Mouse (Mus musculus): ENCODE data around the gene P4ha2.

Gene P4ha2

DNA sequence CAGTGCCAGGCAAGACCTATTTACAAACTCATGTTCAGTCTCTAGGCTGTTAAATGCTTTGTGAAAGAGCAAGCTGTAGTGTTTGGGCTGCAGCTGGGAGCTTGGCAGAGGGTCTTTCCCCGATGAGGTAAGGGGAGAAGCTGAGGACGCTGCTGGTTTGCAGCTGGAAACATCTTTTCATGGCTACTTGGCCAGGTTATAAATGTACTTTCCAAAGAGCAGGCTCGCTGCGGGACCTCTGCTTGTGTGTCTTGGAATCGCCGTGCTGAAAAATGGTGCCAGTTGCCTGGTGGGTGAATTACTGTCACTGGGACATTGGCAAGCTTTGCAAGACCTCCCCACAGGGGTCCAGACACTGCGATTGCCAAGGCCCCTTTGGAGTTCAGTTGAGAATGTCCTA is 7.3 kb downstream of the P4ha2 start:
- DNase-seq (ENCODE audit: low read depth, low spot score), result no peak

DNA sequence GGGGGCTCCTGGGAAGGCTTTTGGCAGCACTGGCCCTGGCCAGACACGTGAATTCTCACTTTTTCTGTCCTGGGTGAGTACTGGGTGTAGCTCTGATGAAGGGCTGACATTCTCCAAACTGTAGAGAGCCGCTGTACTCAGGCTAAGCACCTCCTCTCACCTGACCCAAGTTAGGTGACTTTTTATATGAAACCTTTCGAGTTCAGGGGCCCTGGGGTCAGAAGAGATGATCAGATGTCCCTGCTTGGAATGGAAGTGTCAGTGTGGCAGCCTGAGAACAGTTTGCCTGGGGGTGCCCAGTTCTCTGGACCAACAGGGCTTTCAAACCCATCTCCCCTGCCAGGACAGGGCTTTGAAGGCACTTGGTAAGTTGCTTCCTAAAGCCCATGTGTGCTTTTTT is 8.2 kb downstream of the P4ha2 start:
- DNase-seq (ENCODE audit: low read depth, low spot score), result no peak

DNA sequence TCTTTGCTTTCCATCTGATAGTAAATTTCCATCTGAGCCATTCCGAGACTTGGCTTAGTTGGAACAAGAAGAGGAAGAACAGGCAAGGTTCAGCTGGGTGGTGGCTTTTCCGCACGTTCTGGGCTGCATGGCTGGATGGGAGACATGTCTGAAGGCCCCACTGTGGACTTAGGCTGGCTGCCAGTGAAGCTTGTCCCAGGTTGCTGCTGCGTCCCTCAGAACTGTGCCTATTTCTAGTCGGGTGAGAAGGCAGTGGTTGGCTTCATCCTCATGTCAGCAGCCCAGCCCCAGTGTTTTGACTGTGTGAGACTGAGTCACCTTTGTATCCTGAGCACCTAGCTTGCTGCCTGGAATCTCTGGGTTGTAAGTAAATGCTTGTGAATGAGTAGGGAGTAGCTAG is 9.0 kb downstream of the P4ha2 start:
- no peak for DNase-seq (ENCODE audit: low read depth, low spot score)

DNA sequence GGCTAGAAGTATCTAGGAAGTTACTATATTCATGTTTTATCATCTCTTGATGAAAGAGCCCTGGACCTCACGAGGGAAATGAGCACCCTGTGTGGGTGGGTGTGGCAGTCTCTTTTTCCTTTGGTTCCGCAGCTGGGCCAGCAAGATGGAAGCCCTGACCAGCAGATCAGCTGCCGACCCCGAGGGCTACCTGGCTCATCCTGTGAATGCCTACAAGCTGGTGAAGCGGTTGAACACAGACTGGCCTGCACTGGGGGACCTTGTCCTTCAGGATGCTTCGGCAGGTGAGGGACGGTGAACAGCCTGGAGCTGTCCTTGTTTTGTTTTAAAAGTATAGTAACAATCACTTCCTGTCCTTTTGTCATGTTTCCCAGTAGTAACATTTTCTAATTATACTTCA is 11.4 kb downstream of the P4ha2 start:
- no peak for DNase-seq (ENCODE audit: low read depth, low spot score)

DNA sequence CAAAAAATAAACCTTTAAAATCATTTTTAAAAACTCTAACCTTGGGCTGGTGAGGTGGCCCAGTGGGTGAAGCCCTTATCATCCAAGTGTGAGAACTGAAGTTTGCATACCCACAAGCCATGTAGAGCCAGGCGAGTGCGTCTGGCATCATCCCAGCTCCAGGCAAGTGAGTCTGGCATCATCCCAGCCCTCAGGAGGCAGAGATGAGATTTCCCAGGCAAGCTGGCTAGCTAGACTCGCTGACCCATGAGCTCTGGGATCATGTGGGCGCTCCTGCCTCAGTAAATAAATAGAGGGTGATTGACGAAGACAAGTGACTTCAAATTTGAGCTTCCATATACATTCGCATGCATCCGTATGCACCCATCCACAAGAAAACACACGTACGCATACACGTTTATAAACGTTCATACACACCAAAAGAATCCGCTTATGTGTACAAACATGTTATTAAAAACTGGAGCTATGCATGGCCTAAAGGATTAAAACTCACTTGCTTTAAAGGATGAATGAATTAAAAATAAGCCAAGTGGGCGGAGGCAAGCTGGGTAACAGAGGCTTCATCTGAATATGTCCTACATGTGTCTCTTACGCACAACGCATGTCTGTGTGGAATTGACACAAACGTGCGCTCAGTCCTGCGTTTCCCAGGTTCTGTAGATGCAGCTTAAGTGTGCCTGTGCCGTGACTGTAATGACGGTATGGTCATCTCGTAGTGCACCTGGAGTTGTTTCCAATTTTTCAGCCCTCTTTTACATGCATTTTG is 12.3 kb downstream of the P4ha2 start:
- no peak for DNase-seq (ENCODE audit: low read depth, low spot score)

DNA sequence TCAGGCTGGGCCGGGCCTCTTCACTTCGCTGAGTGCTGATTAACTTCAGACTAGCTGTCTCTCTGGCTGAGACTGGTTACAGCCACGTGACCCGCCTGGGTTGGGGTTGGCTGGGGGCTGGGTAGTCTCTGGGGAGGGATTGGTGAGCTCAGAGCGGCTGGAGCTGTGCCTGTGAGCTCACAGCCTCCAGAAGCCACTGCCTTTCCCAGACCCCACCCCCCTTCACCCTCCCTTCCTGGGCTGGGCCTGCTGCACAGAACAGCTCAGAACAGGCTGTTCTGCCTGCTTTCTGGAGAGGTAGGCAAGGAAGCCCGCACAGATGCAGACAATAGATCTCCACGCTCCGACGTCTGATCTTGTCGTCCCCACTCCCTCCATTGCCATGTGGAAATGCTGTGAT is 13.0 kb downstream of the P4ha2 start:
- peak; percentile 94 for DNase-seq (ENCODE audit: low read depth, low spot score)

DNA sequence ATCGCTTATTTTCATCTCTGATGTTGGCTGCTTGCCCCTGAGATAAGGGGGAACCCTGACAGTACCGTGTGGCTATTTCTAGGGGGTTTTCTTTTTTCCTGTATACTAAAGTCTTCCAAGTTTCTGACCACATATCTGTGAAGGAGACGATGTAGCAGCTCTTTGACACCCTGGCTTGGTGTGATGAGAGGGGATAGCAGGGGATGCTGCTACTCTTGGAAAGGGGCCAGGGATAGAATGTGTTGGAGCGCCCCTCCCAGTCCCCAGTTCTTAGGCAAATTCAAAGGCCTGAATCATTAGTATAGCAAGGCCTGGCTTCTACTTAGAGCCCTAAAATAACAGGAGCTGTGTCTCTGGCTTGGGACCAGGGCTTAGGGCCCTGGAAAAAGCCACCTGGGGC is 13.5 kb downstream of the P4ha2 start:
- no peak for DNase-seq (ENCODE audit: low read depth, low spot score)

DNA sequence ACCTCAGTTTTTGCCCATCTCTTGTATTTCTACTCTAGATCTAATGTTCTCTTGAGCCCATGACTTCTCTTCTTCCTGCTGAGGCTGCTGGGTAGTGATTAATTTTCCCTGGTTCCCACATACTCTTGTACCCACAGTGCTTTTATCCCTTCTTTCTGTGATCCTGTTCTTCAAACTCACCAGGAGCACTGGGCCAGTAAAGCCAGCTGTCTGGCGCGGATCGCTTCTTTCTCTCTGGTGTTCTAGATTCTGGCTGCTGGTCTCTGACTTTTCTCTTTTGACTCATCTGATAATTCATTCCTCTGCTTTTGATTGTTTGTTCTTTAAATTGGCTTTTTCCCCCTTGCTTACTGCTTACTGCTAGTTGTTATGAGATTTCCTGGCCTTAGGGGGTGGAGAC is 14.9 kb downstream of the P4ha2 start:
- no peak for DNase-seq (ENCODE audit: low read depth, low spot score)

DNA sequence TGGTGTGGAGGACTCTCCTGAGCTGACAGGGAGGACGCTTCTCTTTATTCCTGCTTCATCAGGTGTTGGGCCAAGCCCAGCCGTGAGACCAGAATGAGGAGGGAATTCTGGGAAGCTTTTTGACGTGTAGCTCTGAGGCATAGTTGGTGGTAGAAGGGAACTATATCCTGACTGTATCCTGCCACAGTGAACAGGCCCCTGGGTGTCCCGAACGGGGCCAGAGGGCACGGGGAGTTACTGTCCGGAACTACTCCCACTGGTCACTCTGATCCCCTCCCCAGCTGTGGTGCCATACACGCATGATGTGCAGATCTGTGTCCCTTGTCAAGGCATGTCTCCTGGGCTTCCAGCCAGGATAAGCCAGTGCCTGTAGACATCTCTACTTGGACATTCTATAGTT is 15.4 kb downstream of the P4ha2 start:
- no peak for DNase-seq (ENCODE audit: low read depth, low spot score)

DNA sequence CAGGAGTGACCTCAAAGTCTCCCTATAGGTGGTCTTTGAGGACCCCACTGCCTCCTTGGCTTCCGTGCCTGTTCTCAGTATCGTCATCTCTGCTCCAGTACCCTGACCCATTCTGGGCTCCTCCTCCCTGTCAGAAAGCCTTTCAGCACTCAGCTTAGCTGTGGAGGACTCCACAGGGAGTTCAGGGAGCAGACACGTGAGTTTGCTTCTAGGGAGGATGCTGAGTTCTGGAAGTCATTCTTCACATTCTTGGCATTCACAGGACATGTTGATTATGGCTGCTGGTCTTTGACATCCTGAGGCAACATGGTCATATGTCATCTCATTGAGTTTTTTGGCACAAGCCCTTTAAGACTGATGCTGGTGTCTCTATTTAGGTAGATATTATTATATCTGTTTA is 16.0 kb downstream of the P4ha2 start:
- no peak for DNase-seq (ENCODE audit: low read depth, low spot score)

DNA sequence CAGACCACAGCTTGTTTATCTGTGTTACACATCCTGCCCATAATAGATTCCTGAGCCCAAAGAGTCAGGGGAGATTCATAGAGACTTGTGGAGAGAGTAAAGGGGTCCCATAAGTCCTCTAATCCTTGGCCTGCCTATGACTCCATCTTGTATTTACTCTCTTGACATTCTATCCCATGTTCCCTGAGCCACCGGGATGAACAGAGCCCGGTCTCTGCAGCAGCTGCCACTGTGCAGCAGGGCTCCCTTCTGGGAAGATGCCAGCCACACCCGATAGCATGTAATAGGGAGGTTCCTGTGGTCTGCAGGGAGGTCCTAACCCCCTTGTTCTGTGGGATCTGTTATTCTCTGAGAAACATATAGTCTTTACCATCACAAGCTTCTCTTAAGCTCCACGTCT is 16.5 kb downstream of the P4ha2 start:
- DNase-seq (ENCODE audit: low read depth, low spot score), result no peak

DNA sequence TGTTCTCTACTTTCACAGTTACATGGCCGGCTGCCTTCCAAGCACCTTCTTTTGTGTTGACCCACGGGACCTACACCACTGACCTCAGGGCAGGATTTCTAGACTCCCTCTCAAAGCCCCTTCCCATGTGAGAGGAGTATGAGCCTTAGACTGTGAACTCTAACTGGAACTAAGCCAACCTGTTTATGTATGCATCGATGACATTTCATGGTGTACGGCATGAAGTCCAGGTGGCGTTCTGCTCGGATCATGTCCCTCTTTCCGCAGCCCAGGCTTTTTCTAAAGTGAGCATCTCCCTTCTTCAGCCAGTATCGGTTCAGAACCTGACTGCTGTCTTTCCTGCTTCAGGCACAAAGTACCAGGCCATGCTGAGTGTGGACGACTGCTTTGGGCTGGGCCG is 17.2 kb downstream of the P4ha2 start:
- DNase-seq (ENCODE audit: low read depth, low spot score), result no peak

DNA sequence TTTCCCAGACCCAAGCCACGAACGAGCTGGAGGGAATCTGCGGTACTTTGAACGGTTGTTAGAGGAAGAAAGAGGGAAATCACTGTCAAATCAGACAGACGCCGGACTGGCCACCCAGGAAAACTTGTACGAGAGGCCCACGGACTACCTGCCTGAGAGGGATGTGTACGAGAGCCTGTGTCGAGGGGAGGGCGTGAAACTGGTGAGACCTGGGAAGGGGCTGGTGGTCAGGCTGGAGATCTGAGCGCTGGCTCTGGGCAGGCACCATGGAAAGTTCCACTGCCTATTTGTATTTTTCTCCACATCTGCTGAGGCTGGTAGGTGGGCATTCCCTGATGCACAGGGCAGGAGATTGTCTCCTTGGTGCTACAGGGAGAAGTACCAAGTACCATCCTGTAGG is 19.2 kb downstream of the P4ha2 start:
- no peak for DNase-seq (ENCODE audit: low read depth, low spot score)

DNA sequence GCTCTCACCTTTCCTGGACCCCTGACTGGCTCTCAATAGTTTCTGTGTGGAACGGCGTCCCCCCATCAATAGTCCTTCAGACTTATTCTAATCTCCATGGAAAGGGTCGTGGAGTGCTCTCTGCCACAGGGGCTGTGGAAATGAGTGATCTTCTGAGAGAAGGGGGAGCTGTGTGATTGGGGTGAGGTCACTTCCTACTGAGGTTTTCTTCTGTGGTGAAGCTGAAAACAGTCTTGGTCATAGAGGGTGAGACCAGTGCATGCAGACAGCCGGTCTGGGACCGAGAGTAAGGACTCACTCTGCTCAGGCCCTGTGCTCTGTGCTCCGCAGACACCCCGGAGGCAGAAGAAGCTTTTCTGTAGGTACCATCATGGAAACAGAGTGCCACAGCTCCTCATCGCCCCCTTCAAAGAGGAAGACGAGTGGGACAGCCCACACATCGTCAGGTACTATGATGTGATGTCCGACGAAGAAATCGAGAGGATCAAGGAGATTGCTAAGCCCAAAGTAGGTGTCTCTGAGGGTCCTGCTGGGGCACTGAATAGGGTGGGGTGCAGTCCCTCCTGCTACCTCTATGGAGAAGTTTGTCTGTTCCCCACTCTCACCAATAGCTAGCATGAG is 20.0 kb downstream of the P4ha2 start:
- no peak for DNase-seq (ENCODE audit: low read depth, low spot score)

DNA sequence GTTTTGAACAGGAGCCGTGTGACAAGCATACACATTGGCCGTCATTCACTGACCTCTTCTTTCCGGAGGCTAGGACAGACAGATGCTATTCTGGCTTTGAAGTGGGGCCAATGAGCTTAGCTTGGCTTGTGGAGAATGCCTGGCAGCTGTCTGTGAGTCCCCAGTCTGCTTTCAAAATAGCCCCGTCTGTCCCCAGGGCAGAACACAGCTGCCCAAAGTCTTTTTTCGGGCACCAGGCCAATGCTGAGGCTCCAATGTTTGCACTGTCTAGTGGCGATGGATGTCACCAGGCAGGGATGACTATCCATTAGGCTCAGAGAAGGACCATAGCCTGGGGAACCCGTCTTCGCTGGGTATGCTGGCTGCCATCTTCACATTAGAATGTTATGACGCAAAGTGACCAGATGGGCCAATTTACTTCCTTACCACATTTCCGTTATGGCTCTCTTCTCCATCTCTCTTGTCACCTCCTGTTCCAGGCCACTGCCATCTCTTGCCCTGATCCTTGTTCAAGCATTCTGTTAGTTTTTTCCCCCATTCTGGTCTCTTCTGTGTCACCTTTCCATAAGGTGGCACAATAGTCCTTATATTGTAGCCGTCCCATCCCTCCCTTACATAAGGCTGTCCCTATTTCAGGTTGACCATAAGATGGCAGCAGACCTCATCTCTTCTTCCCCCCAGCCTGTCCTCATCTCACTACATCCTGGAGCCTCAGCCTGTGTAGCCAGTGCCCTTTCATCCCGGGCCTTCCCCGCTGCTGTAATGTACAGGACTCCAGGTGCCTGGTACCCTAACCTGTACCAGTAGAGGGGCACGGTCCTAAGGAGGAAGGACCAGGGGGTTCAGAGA is 22.7 kb downstream of the P4ha2 start:
- DNase-seq (ENCODE audit: low read depth, low spot score), result no peak

DNA sequence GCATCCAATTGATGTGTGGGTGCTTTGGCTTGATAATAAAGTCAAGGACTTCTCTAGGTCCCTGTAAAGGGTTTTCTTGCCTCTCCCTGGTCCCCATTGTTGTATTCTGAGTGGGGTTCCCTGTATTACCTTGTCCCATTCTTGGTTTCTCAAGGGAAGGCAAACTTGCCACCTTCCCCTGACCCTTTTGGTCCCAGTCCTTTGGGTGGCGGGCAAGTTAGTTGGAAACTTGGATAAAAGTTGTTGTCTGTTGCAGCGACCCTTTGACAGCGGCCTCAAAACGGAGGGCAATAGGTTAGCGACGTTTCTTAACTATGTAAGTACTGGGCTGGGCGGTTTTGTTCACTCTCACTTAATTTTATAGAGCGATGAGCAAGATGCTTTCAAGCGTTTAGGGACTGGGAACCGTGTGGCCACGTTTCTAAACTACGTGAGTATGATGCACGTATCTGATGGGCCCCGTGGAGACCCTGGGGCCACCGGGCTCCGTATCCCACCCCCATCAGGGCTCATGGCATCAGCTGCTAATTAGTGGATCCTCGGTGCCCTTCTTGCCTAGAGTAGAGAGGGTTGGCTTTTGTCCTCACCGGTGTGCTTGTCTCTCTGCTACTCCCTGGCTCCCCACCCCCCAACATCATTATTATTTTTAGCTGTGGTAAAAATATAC is 26.2 kb downstream of the P4ha2 start:
- no peak for DNase-seq (ENCODE audit: low read depth, low spot score)

DNA sequence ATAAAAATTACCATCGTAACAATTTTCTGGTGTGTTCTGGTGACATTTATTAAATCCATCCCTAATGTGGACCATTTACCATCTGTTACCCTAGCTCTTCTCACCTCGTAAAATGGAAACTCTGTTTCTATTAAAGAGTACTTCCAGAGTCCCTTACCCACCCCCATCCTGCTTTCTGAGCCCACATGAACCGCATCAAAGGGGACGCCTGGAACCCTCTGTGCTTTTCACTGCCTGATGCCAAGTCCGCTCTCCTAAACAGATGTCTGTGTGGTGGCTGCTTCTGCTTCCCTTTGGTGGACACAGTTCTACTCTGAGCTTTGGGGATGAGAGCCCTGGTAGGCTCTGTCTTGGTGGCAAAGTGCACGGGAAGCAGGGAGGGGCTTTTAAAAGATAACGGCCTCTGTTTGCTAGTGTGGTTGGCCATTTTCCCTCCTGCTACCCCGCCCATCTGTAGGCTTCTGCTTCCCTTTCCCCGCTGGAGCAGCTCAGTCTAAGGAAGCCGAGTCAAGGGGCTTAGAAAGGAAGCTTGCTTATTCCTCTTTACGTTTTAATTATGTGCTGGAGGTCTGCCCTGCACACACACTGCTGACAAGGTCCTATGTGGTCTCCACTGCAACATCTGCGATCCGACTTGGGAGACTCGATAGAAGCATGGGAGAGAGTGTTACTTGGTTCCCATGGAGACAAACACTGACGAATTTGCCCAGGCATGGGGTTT is 26.9 kb downstream of the P4ha2 start:
- DNase-seq (ENCODE audit: low read depth, low spot score), result peak; percentile 16

DNA sequence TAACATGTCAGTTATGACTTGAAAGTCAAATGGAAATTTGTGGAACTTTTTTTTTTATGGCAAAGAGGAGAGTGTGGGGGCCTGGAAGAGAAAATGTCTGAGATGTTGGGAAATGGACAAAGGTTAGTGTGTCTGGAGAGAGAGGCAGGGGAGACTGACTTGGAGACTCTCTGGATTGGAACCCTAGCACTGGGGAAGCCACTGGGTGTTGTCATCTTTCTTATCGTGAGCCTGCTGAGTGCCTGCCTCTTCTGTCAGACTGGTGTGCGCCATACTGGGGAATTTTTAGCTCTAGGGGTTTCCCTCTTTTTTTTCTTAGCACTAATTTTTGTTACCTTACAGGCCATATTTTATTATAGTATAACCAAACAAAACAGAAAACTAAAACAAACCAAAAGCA is 27.5 kb downstream of the P4ha2 start:
- DNase-seq (ENCODE audit: low read depth, low spot score), result no peak

DNA sequence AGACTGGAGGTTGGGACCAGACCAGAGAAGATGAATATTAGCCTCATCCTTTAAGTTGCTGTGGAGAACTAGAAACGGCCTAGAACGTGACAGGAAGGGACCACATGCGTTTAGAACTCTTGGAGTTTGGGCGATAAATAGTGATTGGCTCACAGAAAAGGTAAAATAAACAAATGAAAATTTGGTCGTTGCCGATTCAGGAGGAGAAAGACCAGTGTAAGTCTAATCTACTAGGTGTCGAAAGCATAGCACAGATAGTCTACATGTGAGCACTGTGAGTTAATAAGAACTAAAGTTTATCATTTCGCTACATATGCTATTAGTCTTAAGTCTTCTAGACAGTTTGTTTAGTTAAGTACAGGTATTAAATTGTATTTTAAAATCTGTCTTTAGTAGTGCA is 30.1 kb downstream of the P4ha2 start:
- no peak for DNase-seq (ENCODE audit: low read depth, low spot score)

DNA sequence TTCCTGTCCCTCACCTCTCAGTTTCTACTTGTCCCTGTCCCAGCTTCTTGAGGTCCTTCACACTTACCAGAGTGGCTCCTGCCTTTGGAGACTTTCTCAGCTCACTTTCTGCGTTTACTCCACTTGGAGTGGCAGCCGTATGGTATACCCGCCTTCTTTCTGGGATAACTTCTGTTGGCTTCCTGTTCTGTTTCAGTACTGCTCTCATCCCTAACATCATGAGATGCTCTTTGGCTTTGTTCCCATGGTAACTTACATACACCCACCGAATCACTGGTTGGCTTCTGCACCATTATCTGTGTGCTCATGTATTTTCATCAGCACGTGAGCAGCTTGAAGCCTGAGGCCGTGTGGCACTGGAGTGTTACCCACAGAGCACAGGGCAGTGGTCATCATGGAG is 30.8 kb downstream of the P4ha2 start:
- no peak for DNase-seq (ENCODE audit: low read depth, low spot score)

DNA sequence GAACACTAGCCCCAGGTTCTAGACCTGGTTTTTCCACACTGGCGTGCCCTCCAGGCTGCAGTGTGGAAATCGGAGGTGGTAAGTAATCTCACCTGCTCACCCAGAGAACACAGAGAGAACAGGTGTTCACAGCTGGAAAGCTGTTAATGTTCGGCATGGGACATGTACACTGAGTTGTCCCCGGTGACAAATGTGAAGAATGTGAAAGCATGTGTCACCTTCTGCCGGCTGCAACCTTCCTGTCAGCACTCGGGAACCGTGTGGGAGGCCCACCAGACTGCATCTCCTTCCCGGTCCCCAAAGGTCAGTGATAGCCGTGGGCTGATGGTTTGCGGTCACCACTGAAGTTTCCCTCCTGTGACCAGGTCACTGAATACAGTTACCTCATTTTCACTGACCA is 32.4 kb downstream of the P4ha2 start:
- DNase-seq (ENCODE audit: low read depth, low spot score), result no peak

DNA sequence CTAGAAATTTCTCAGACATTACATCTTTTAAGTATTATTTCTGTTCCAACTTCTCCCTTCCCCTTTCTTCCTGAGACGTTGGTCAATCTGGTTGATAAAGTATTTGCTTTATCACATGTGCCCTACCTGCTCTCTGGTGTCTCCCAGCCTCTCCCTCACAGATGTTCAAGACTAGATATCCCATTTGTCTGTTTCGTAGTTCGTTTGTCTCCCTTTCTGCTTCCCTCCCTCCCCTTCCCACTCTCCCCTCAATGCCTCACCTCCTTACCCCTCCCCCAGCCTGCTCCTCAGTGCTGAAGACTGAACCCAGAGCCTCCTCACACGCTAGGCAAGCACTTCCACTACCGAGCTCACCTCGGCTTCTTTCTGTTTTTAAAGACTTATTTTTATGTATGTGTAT is 35.0 kb downstream of the P4ha2 start:
- DNase-seq (ENCODE audit: low read depth, low spot score), result no peak
